Mouse (Mus musculus) liver, embryonic 14.5 days (tissue): Measurements from ENCODE around the gene Dact2. TPM values are rescaled to one million over a fixed set of nuclear protein-coding genes. Genes with fewer than 3 reads are reported as not detected.

ENCODE experiments used
- ATAC-seq: fragments of 200-750 bp; cut with Nextera tagmentation; 2 replicates; pipeline ENCODE4 v1.8.0; 2017; ENCODE audit warnings: moderate number of reproducible peaks, mild to moderate bottlenecking, moderate library complexity; ENCODE audit not compliant: insufficient read depth
- DNase-seq, 3 experiments: peaks; one replicate each; pipeline ENCODE4 v3.0.0-alpha.2; 2012 to 2013; ENCODE audit warnings: low read depth in 3 of 3, low spot score in 3 of 3
- H3K27ac ChIP-seq: fragments of 300-500 bp; sonication (generic); 2 replicates; pipeline ENCODE4 v1.5.1; 2014; ENCODE audit warnings: moderate library complexity, mild to moderate bottlenecking, control low read depth, inconsistent platforms
- H3K27me3 ChIP-seq: fragments of 300-500 bp; sonication (generic); 2 replicates; pipeline ENCODE4 v1.6.1; 2014; ENCODE audit warnings: mild to moderate bottlenecking, low read length, moderate library complexity; ENCODE audit not compliant: control insufficient read depth, insufficient read depth
- H3K36me3 ChIP-seq: fragments of 300-500 bp; sonication (generic); replicated peaks from 2 replicates; pipeline ENCODE4 v1.6.1; 2014; ENCODE audit warnings: low read depth; ENCODE audit not compliant: control insufficient read depth, insufficient read depth
- H3K4me1 ChIP-seq, 2 experiments: fragments of 200-500 bp in 1 of 2; fragments of 300-500 bp in 1 of 2; sonication (generic) in 1 of 2; replicated peaks; 2 replicates each; pipeline ENCODE4 v1.6.1; 2012 to 2014; ENCODE audit warnings: antibody characterized with exemption in 1 of 2, inconsistent platforms in 1 of 2, low read length in 1 of 2; ENCODE audit not compliant: control insufficient read depth in 2 of 2, insufficient read depth in 2 of 2
- H3K4me2 ChIP-seq: fragments of 300-500 bp; sonication (generic); 2 replicates; pipeline ENCODE4 v1.6.1; 2014; ENCODE audit warnings: low read depth, mild to moderate bottlenecking, control low read depth, moderate library complexity
- H3K4me3 ChIP-seq, 2 experiments: fragments of 200-500 bp in 1 of 2; fragments of 300-500 bp in 1 of 2; sonication (generic) in 1 of 2; 2 replicates each; pipeline ENCODE4 v1.5.1; 2012 to 2014; ENCODE audit warnings: low read depth in 2 of 2, low read length in 2 of 2, mild to moderate bottlenecking in 2 of 2, control low read depth in 1 of 2, inconsistent platforms in 1 of 2, moderate library complexity in 1 of 2; ENCODE audit not compliant: insufficient read depth in 1 of 2
- H3K9ac ChIP-seq: fragments of 300-500 bp; sonication (generic); replicated peaks from 2 replicates; pipeline ENCODE4 v1.6.1; 2014; ENCODE audit warnings: mild to moderate bottlenecking, control low read depth, moderate library complexity
- H3K9me3 ChIP-seq: fragments of 300-500 bp; sonication (generic); 2 replicates; pipeline ENCODE4 v1.6.1; 2016; ENCODE audit warnings: low read length, mixed read lengths; ENCODE audit not compliant: control insufficient read depth
- CTCF ChIP-seq: IDR thresholded peaks from 2 replicates; pipeline ENCODE4 v1.5.1; 2016; ENCODE audit warnings: antibody characterized with exemption, low read depth, control low read depth
- EP300 ChIP-seq: IDR thresholded peaks from 2 replicates; pipeline ENCODE4 v1.6.1; 2016; ENCODE audit warnings: antibody characterized with exemption, low read depth
- WGBS: fragments of 180-500 bp; shearing (Covaris S2); extraction: QIAGEN DNeasy Blood & Tissue Kit; methylation state at CpG from one replicate; pipeline ENCODE4 v1.1.7; 2014; ENCODE audit not compliant: insufficient replicate concordance; 5-methylcytosine and 5-hydroxymethylcytosine counted together
- polyA plus RNA-seq, 2 experiments: library from polyadenylated mRNA; depleted of rRNA in 1 of 2; stranded (reverse) in 1 of 2; unstranded in 1 of 2; fragments of >200 nt; fragmentation: Nextera tagmentation in 1 of 2; extraction: Ambion mirVana in 1 of 2; gene quantifications; 2 replicates each; pipeline versions ENCODE4 v1.2.1 to v1.2.3; 2012 to 2014

The Dact2 gene
- polyA plus RNA-seq, 2 experiments, result 0.84 to 0.90 TPM

DNA sequence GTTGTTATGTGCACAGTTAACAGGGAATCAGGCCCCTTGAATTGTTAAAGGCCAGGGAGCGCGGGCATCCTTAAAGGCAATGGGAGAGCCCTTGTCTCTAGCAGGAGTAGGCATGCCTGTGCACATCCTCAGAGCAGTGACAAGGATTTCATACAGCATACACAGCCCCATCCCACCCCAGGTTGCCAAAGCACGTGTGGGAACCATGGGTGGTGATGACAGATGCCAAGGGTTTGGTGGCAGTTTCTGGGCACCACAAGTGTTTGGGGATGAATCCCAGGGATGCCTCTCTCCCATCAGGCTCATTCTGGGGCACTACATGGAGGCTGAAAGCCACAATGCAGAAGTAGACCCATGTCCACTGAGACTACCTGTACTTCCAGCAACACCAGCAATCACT is 29.7 kb downstream of the Dact2 start:
- Histone ChIP-seq H3K4me3 (no peak overlapping the region), H3K4me1 (peaks cover 4 to 50% of the 10 kb centered on the region in 2 experiments), H3K4me2 (no peak overlapping the region), H3K9me3 (no peaks in the 10 kb centered on the region), H3K36me3 (no peaks in the 10 kb centered on the region), H3K27me3 (no peaks in the 10 kb centered on the region), H3K27ac (no peak overlapping the region), H3K9ac (no peak overlapping the region)
- 59% methylated on average over 3 of the region's 3 CpGs for WGBS
- TF ChIP-seq CTCF, result no peak
- no peak for ATAC-seq
- no peak for DNase-seq

DNA sequence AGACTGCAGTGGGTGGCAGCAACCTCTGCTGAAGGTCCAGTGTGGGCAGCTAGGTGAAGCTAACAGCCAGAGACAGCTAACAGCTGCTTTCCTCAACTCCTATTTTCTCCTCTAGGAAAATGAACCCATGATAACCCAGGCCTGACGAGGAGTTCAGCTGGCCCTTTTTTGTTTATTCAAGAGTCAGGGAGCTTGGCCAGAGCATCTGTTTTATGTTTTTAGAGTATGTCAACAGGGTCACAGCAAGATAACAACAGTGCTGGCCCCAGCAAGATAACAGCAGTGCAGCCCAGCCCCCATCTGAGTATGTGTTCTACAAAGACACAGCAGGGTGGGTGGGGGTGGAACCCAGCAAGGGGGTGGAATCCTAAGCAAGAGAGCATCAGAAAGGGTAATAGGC is 30.6 kb downstream of the Dact2 start:
- no peak overlapping the region for H3K9ac ChIP-seq
- H3K4me1 ChIP-seq, result peaks cover 4 to 44% of the 10 kb centered on the region in 2 experiments
- no peaks in the 10 kb centered on the region for H3K9me3 ChIP-seq
- no peaks in the 10 kb centered on the region for H3K36me3 ChIP-seq
- WGBS, result 5% methylated on average over 1 of the region's 1 CpGs
- peak; percentile 69 for ATAC-seq
- TF ChIP-seq CTCF (no peak), EP300 (no peak)
- DNase-seq, result peak in 1 of 3 experiments; percentile 27
- H3K4me2 ChIP-seq, result no peak overlapping the region
- no peak overlapping the region for H3K4me3 ChIP-seq
- H3K27ac ChIP-seq, result no peak overlapping the region
- H3K27me3 ChIP-seq, result no peaks in the 10 kb centered on the region

DNA sequence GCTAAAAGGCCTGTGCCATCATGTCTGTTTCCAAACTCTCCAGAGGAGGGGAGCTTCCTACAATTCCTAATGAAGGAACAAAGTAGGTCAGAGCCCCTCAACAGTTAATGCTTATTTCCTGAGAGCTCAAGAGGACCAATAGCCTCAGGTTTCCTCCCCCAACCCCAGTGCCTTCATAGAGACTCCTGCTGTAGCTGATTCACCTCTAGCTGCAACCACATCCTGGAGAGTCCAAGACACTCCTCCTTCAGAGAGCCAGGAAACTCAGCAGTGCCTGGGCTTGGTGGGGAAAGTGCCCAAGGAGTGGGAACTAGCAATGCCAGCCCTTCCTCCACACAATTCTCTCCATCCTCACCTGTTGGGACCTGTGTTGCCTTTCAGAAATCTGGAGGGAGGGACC is 31.4 kb downstream of the Dact2 start:
- ATAC-seq (no peak), DNase-seq (no peak)
- H3K9ac ChIP-seq, result no peak overlapping the region
- no peaks in the 10 kb centered on the region for H3K36me3 ChIP-seq
- no peak for TF ChIP-seq EP300
- no peak for TF ChIP-seq CTCF
- H3K4me1 ChIP-seq, result peaks cover 4 to 39% of the 10 kb centered on the region in 2 experiments
- H3K9me3 ChIP-seq, result no peaks in the 10 kb centered on the region
- H3K4me3 ChIP-seq, result no peak overlapping the region
- H3K27me3 ChIP-seq, result no peaks in the 10 kb centered on the region
- no peak overlapping the region for H3K4me2 ChIP-seq
- H3K27ac ChIP-seq, result no peak overlapping the region

DNA sequence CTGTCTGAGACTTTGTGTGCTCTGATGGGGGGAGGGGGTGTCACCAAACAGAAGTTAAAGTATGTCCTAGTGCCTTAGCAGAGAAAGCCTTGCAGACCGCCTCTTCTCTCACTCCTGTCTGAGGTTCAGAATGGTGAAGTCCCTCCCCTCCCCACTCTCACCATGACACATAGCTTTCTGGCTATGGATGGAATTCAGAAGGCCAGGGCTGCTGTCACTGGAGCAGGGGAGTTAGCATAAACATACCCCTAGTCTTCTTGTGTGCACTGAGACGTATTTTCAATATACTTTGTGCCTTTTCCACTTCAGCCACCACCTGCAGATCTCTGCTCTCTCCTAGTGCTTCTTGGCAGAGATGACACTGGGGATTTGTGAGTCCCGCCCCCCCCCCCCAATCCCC is 31.9 kb downstream of the Dact2 start:
- 51% methylated on average over 3 of the region's 3 CpGs for WGBS
- no peak for ATAC-seq
- TF ChIP-seq EP300, result no peak
- TF ChIP-seq CTCF, result no peak

DNA sequence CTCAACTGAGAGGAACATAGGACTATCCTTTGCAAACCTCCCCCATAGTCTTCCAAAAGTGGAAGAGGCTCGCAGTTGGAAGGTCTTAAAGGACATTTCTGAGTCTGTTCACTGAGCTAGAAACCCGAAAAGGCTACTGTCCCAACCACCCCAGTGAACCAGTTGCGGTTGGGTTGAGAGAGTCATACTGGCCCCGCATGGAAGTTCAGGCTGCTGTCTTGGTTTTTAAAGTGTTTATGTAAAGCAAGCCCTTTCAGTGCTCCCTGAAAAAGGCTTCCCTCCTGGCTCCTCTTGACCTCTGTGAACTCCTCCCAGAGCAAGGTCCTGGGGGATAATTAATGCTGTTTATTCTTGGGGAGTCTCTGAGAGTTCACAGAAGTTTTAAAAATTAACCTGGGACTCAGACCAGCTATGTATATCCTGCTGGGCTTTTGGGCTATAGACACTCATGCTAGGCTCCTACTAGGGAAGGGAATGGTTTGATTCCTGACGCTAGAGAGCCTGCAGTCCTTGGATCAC is 33.1 kb downstream of the Dact2 start:
- no peak overlapping the region for H3K9ac ChIP-seq
- no peak overlapping the region for H3K4me3 ChIP-seq
- DNase-seq (no peak), ATAC-seq (no peak)
- no peak overlapping the region for H3K4me2 ChIP-seq
- TF ChIP-seq EP300, result no peak
- TF ChIP-seq CTCF, result no peak
- no peaks in the 10 kb centered on the region for H3K9me3 ChIP-seq
- peaks cover 4 to 52% of the 10 kb centered on the region in 2 experiments for H3K4me1 ChIP-seq
- no peak overlapping the region for H3K27ac ChIP-seq
- no peaks in the 10 kb centered on the region for H3K27me3 ChIP-seq
- WGBS, result 40% methylated on average over 5 of the region's 5 CpGs
- no peaks in the 10 kb centered on the region for H3K36me3 ChIP-seq

More for the DNA sequence above, 31.9 kb downstream of the Dact2 start:
- Histone ChIP-seq H3K27me3 (no peaks in the 10 kb centered on the region), H3K4me1 (peaks cover 4 to 43% of the 10 kb centered on the region in 2 experiments), H3K4me3 (no peak overlapping the region), H3K9me3 (no peaks in the 10 kb centered on the region), H3K36me3 (no peaks in the 10 kb centered on the region), H3K4me2 (no peak overlapping the region), H3K27ac (no peak overlapping the region), H3K9ac (no peak overlapping the region)
- no peak for DNase-seq
